Mouse (Mus musculus) liver, adult 2 months (tissue): Measurements from ENCODE around the gene Ctsd. TPM values are rescaled to one million over a fixed set of nuclear protein-coding genes. Genes with fewer than 3 reads are reported as not detected.

Source experiments
- DNase-seq: peaks from one replicate; pipeline ENCODE4 v3.0.0-alpha.2; 2011; ENCODE audit warnings: low read depth, low spot score; ENCODE audit errors: extremely low read depth
- H3K27ac ChIP-seq: fragments of 200-500 bp; replicated peaks from 2 replicates; pipeline ENCODE4 v1.5.1; 2012; ENCODE audit warnings: low read depth, mild to moderate bottlenecking, control low read depth, inconsistent platforms, low read length; ENCODE audit not compliant: insufficient read depth
- H3K27me3 ChIP-seq: fragments of 200-500 bp; 2 replicates; pipeline ENCODE4 v1.6.1; 2012; ENCODE audit warnings: mild to moderate bottlenecking, moderate library complexity, low read length, inconsistent platforms; ENCODE audit not compliant: control insufficient read depth, insufficient read depth
- H3K36me3 ChIP-seq: fragments of 200-500 bp; 2 replicates; pipeline ENCODE4 v1.6.1; 2012; ENCODE audit warnings: low read length, inconsistent platforms; ENCODE audit not compliant: control insufficient read depth, insufficient read depth
- H3K4me1 ChIP-seq: fragments of 200-500 bp; 2 replicates; pipeline ENCODE4 v1.6.1; 2011; ENCODE audit warnings: low read length; ENCODE audit not compliant: control insufficient read depth, insufficient read depth
- H3K4me3 ChIP-seq: fragments of 200-500 bp; 2 replicates; pipeline ENCODE4 v1.5.1; 2011; ENCODE audit warnings: low read depth, mild to moderate bottlenecking, control low read depth, low read length, moderate library complexity; ENCODE audit not compliant: insufficient read depth
- H3K79me2 ChIP-seq: fragments of 200-500 bp; 2 replicates; pipeline ENCODE4 v1.6.1; 2012; ENCODE audit warnings: inconsistent platforms, mild to moderate bottlenecking, low read length, moderate library complexity; ENCODE audit not compliant: control insufficient read depth, insufficient read depth
- H3K9ac ChIP-seq: fragments of 200-500 bp; 2 replicates; pipeline ENCODE4 v1.6.1; 2012; ENCODE audit warnings: low read depth, mild to moderate bottlenecking, control low read depth, inconsistent platforms, low read length
- CTCF ChIP-seq: fragments of 200-500 bp; IDR thresholded peaks from 2 replicates; pipeline ENCODE4 v1.5.1; 2011; ENCODE audit warnings: low read depth, low read length, control low read depth
- POLR2A ChIP-seq: fragments of 200-500 bp; IDR thresholded peaks from 2 replicates; pipeline ENCODE4 v1.6.1; 2011; ENCODE audit warnings: low read length, control low read depth; ENCODE audit not compliant: insufficient read depth; ENCODE audit errors: extremely low read depth
- WGBS: fragments of 180-500 bp; shearing (Covaris S2); methylation state at CpG from one replicate; pipeline ENCODE4 v1.1.7; 2018; 5-methylcytosine and 5-hydroxymethylcytosine counted together
- polyA plus RNA-seq: library from polyadenylated mRNA; depleted of rRNA; stranded (reverse); fragments of >200 nt; gene quantifications from 2 replicates; pipeline ENCODE4 v1.2.3, GENCODE M21; 2012
- total RNA-seq: library from RNA; depleted of rRNA; stranded (reverse); fragments of >200 nt; gene quantifications from 2 replicates; pipeline ENCODE4 v1.2.3, GENCODE M21; 2014

The Ctsd gene
- total and polyA plus RNA-seq, 2 experiments: 215 to 444 TPM

GRCm38 (mm10) chr7:142399250-142399649 lies 11.4 kb upstream of the Ctsd start:
- Histone ChIP-seq H3K4me3 (no peak overlapping the region), H3K36me3 (no peaks in the 10 kb centered on the region), H3K79me2 (no peaks in the 10 kb centered on the region), H3K4me1 (no peaks in the 10 kb centered on the region), H3K27me3 (no peaks in the 10 kb centered on the region), H3K27ac (peak overlapping the region; percentile 76), H3K9ac (no peak overlapping the region)
- no peak for TF ChIP-seq POLR2A
- no peak for TF ChIP-seq CTCF
- DNase-seq: no peak
- WGBS: 67% methylated on average over 1 of the region's 1 CpGs

GRCm38 (mm10) chr7:142398052-142398451 lies 10.2 kb upstream of the Ctsd start:
- no peak overlapping the region for H3K9ac ChIP-seq
- H3K79me2 ChIP-seq: no peaks in the 10 kb centered on the region
- WGBS: 68% methylated on average over 2 of the region's 2 CpGs
- peak overlapping the region; percentile 76 for H3K27ac ChIP-seq
- no peaks in the 10 kb centered on the region; the same call in 1 of the 2 replicates for H3K4me1 ChIP-seq
- no peaks in the 10 kb centered on the region for H3K27me3 ChIP-seq
- H3K4me3 ChIP-seq: no peak overlapping the region
- TF ChIP-seq POLR2A: no peak
- TF ChIP-seq CTCF: no peak
- no peaks in the 10 kb centered on the region for H3K36me3 ChIP-seq
- peak; percentile 60 for DNase-seq

- H3K27ac ChIP-seq: no peak overlapping the region
Measured at GRCm38 (mm10) chr7:142396611-142397010, 8.8 kb upstream of the Ctsd start.

GRCm38 (mm10) chr7:142395472-142395871 lies 7.6 kb upstream of the Ctsd start:
- no peak overlapping the region for H3K4me3 ChIP-seq
- H3K9ac ChIP-seq: no peak overlapping the region
- no peaks in the 10 kb centered on the region for H3K36me3 ChIP-seq
- no peak overlapping the region for H3K27ac ChIP-seq
- H3K4me1 ChIP-seq: no peaks in the 10 kb centered on the region; the same call in 1 of the 2 replicates
- no peak for TF ChIP-seq CTCF
- TF ChIP-seq POLR2A: no peak
- 91% methylated on average over 4 of the region's 4 CpGs for WGBS
- H3K27me3 ChIP-seq: no peaks in the 10 kb centered on the region
- no peak for DNase-seq
- H3K79me2 ChIP-seq: no peaks in the 10 kb centered on the region

More at GRCm38 (mm10) chr7:142396611-142397010, 8.8 kb upstream of the Ctsd start:
- 92% methylated on average over 1 of the region's 1 CpGs for WGBS
- Histone ChIP-seq H3K27me3 (no peaks in the 10 kb centered on the region), H3K79me2 (no peaks in the 10 kb centered on the region), H3K4me3 (no peak overlapping the region), H3K36me3 (no peaks in the 10 kb centered on the region), H3K4me1 (no peaks in the 10 kb centered on the region; the same call in 1 of the 2 replicates), H3K9ac (no peak overlapping the region)
- TF ChIP-seq POLR2A (no peak), CTCF (no peak)
- no peak for DNase-seq

GRCm38 (mm10) chr7:142394261-142395190 lies 6.7 kb upstream of the Ctsd start:
- no peak for TF ChIP-seq CTCF
- no peak for TF ChIP-seq POLR2A
- Histone ChIP-seq H3K27me3 (no peaks in the 10 kb centered on the region), H3K36me3 (no peaks in the 10 kb centered on the region), H3K9ac (no peak overlapping the region), H3K79me2 (no peaks in the 10 kb centered on the region), H3K27ac (no peak overlapping the region; the same call in 1 of the 2 replicates), H3K4me1 (no peaks in the 10 kb centered on the region; the same call in 1 of the 2 replicates), H3K4me3 (no peak overlapping the region)
- DNase-seq: no peak
- 61% methylated on average over 6 of the region's 6 CpGs for WGBS
